Mouse (Mus musculus): ENCODE data around the gene Gm3667.
"Not testable (repeated sequence)": the region's sequence is repeated elsewhere in the genome, so short reads cannot be mapped to it uniquely, and the experiment has no call there.

Gene Gm3667

GRCm38 (mm10) chr14:6889521-6890012 is at the start of gene Gm3667:
Gene Gm3667 (minus strand): TSS chr14:6889962.
- DNase-seq (ENCODE audit: extremely low spot score), result peak; percentile 8

- DNase-seq (ENCODE audit: extremely low spot score), result not testable (repeated sequence)
Measured at GRCm38 (mm10) chr14:6899881-6900280, 10.1 kb upstream of the Gm3667 start.

GRCm38 (mm10) chr14:6888811-6889210 is 951 bp downstream of the Gm3667 start:
- not testable (repeated sequence) for DNase-seq (ENCODE audit: extremely low spot score)

GRCm38 (mm10) chr14:6840211-6840610 is 49.6 kb downstream of the Gm3667 start, which contains the start of gene Gm3642:
Gene Gm3642 (minus strand): TSS chr14:6840311.
- not testable (repeated sequence) for DNase-seq (ENCODE audit: extremely low spot score)

- DNase-seq (ENCODE audit: extremely low spot score), result not testable (repeated sequence)
Measured at GRCm38 (mm10) chr14:6823297-6823696, 66.5 kb downstream of the Gm3667 start.
